Mouse (Mus musculus) layer of hippocampus, adult 8-10 months (tissue): ENCODE measurements around the gene Mypop. TPM values are rescaled to one million over a fixed set of nuclear protein-coding genes. Genes with fewer than 3 reads are reported as not detected.

Experiments used
- DNase-seq, 2 experiments: peaks; one replicate each; pipeline ENCODE4 v3.0.0; 2022; ENCODE audit warnings: low spot score in 2 of 2
- total RNA-seq, 4 experiments: library from RNA; stranded (reverse); gene quantifications; 2 replicates each; pipeline ENCODE4 v1.2.4; 2022

Mypop gene
- 10 to 100 TPM; 42.4 to 49.6 (median 45.8) TPM for total RNA-seq

GRCm38 (mm10) chr7:18990601-18991295, at the start of gene Mypop:
Mypop (plus strand) TSS chr7:18991245.
- DNase-seq: peak; percentile 100

GRCm38 (mm10) chr7:18942376-18942775, 48.7 kb upstream of the Mypop start:
- no peak for DNase-seq

- no peak for DNase-seq
Measured at GRCm38 (mm10) chr7:18942815-18943214, 48.2 kb upstream of the Mypop start.

GRCm38 (mm10) chr7:18948151-18948550, 42.9 kb upstream of the Mypop start:
- no peak for DNase-seq

- no peak for DNase-seq
Measured at GRCm38 (mm10) chr7:18949781-18950522, 41.1 kb upstream of the Mypop start.

- DNase-seq: no peak
Measured at GRCm38 (mm10) chr7:18950523-18951315, 40.3 kb upstream of the Mypop start.

GRCm38 (mm10) chr7:18951397-18951796, 39.6 kb upstream of the Mypop start:
- no peak for DNase-seq

- DNase-seq: peak in 1 of 2 experiments; percentile 49
Measured at GRCm38 (mm10) chr7:18957569-18958383, 33.3 kb upstream of the Mypop start.

- no peak for DNase-seq
Measured at GRCm38 (mm10) chr7:18958384-18958766, 32.7 kb upstream of the Mypop start.

- no peak for DNase-seq
Measured at GRCm38 (mm10) chr7:18959446-18959845, 31.6 kb upstream of the Mypop start.

GRCm38 (mm10) chr7:18962171-18962792, 28.8 kb upstream of the Mypop start:
- DNase-seq: no peak

- no peak for DNase-seq
Measured at GRCm38 (mm10) chr7:18962795-18963194, 28.2 kb upstream of the Mypop start.

- DNase-seq: no peak
Measured at GRCm38 (mm10) chr7:18963294-18963843, 27.7 kb upstream of the Mypop start.

GRCm38 (mm10) chr7:18965312-18965711, 25.7 kb upstream of the Mypop start:
- DNase-seq: no peak

GRCm38 (mm10) chr7:18967603-18968002, 23.4 kb upstream of the Mypop start:
- DNase-seq: no peak

GRCm38 (mm10) chr7:18970956-18971355, 20.1 kb upstream of the Mypop start:
- no peak for DNase-seq

GRCm38 (mm10) chr7:18978381-18978780, 12.7 kb upstream of the Mypop start:
- peak; percentile 72 to 79 for DNase-seq

GRCm38 (mm10) chr7:18986503-18986902, 4.5 kb upstream of the Mypop start:
- DNase-seq: no peak

- no peak for DNase-seq
Measured at GRCm38 (mm10) chr7:18987100-18987499, 3.9 kb upstream of the Mypop start, which contains the start of gene Nanos2. Nanos2 (plus strand) TSS chr7:18987400.

GRCm38 (mm10) chr7:18987747-18988146, 3.3 kb upstream of the Mypop start:
- DNase-seq: no peak
